Mouse (Mus musculus): ENCODE results near the gene Cdc42ep4. TPM values are rescaled to one million over a fixed set of nuclear protein-coding genes. Genes with fewer than 3 reads are reported as not detected.
A peak's percentile ranks its signal among the peaks of the same experiment; 100 is the strongest.

Gene Cdc42ep4
- polyA plus RNA-seq, 1 experiment from 2014 or later: 86.2 TPM

- Histone ChIP-seq H3K4me3 (replicated peaks) (peak overlapping the region; percentile 19; the same call in 1 of the 2 replicates), H3K4me1 (peaks cover 40% of the 10 kb centered on the region), H3K27ac (replicated peaks) (peak overlapping the region; percentile 29; the same call in 1 of the 2 replicates), H3K27me3 (no peaks in the 10 kb centered on the region), H3K9me3 (replicated peaks) (no peaks in the 10 kb centered on the region), H3K36me3 (peaks cover 23% of the 10 kb centered on the region), H3K4me2 (replicated peaks) (peak overlapping the region; percentile 78), H3K9ac (no peak overlapping the region)
- 52% methylated on average over 16 of the region's 16 CpGs for WGBS
- no peak for ATAC-seq (ENCODE audit: insufficient number of reproducible peaks, low FRiP score, low TSS enrichment, low read depth)
Observed at GRCm38 (mm10) chr11:113747056-113747455, 4.6 kb downstream of the Cdc42ep4 start.

GRCm38 (mm10) chr11:113745961-113746360 is 5.7 kb downstream of the Cdc42ep4 start:
- H3K9me3 ChIP-seq (replicated peaks): no peaks in the 10 kb centered on the region
- H3K27ac ChIP-seq (replicated peaks): no peak overlapping the region
- H3K27me3 ChIP-seq: no peaks in the 10 kb centered on the region
- H3K4me3 ChIP-seq (replicated peaks): no peak overlapping the region
- no peak overlapping the region for H3K4me2 ChIP-seq (replicated peaks)
- 64% methylated on average over 4 of the region's 4 CpGs for WGBS
- H3K36me3 ChIP-seq: peaks cover 26% of the 10 kb centered on the region
- H3K9ac ChIP-seq: no peak overlapping the region
- H3K4me1 ChIP-seq: peaks cover 37% of the 10 kb centered on the region
- no peak for ATAC-seq (ENCODE audit: insufficient number of reproducible peaks, low FRiP score, low TSS enrichment, low read depth)

GRCm38 (mm10) chr11:113742998-113743397 is 8.7 kb downstream of the Cdc42ep4 start:
- no peaks in the 10 kb centered on the region for H3K9me3 ChIP-seq (replicated peaks)
- no peak overlapping the region for H3K27ac ChIP-seq (replicated peaks)
- H3K4me1 ChIP-seq: peaks cover 41% of the 10 kb centered on the region
- ATAC-seq (ENCODE audit: insufficient number of reproducible peaks, low FRiP score, low TSS enrichment, low read depth): no peak
- H3K27me3 ChIP-seq: no peaks in the 10 kb centered on the region
- no peak overlapping the region for H3K9ac ChIP-seq
- no peak overlapping the region for H3K4me3 ChIP-seq (replicated peaks)
- H3K4me2 ChIP-seq (replicated peaks): no peak overlapping the region
- H3K36me3 ChIP-seq: peaks cover 30% of the 10 kb centered on the region
- 89% methylated on average over 1 of the region's 1 CpGs for WGBS

GRCm38 (mm10) chr11:113740100-113740499 is 11.6 kb downstream of the Cdc42ep4 start:
- H3K9me3 ChIP-seq (replicated peaks): no peaks in the 10 kb centered on the region
- peaks cover 48% of the 10 kb centered on the region for H3K4me1 ChIP-seq
- H3K4me2 ChIP-seq (replicated peaks): no peak overlapping the region
- no peaks in the 10 kb centered on the region for H3K27me3 ChIP-seq
- H3K9ac ChIP-seq: no peak overlapping the region
- 66% methylated on average over 7 of the region's 7 CpGs for WGBS
- H3K36me3 ChIP-seq: peaks cover 31% of the 10 kb centered on the region
- H3K4me3 ChIP-seq (replicated peaks): no peak overlapping the region
- H3K27ac ChIP-seq (replicated peaks): no peak overlapping the region; the same call in 1 of the 2 replicates
- no peak for ATAC-seq (ENCODE audit: insufficient number of reproducible peaks, low FRiP score, low TSS enrichment, low read depth)

GRCm38 (mm10) chr11:113739213-113739612 is 12.5 kb downstream of the Cdc42ep4 start:
- Histone ChIP-seq H3K9me3 (replicated peaks) (no peaks in the 10 kb centered on the region), H3K4me1 (peaks cover 57% of the 10 kb centered on the region), H3K27ac (replicated peaks) (no peak overlapping the region), H3K9ac (no peak overlapping the region), H3K4me2 (replicated peaks) (no peak overlapping the region), H3K36me3 (peaks cover 28% of the 10 kb centered on the region), H3K27me3 (no peaks in the 10 kb centered on the region), H3K4me3 (replicated peaks) (no peak overlapping the region)
- WGBS: 68% methylated on average over 8 of the region's 8 CpGs
- peak; percentile 4; the same call in 1 of the 2 replicates for ATAC-seq (ENCODE audit: insufficient number of reproducible peaks, low FRiP score, low TSS enrichment, low read depth)

GRCm38 (mm10) chr11:113737912-113738311 is 13.8 kb downstream of the Cdc42ep4 start:
- Histone ChIP-seq H3K4me2 (replicated peaks) (no peak overlapping the region), H3K36me3 (peaks cover 19% of the 10 kb centered on the region; the same call in 1 of the 2 replicates), H3K9me3 (replicated peaks) (no peaks in the 10 kb centered on the region), H3K27ac (replicated peaks) (no peak overlapping the region), H3K9ac (no peak overlapping the region), H3K4me1 (peaks cover 70% of the 10 kb centered on the region), H3K27me3 (no peaks in the 10 kb centered on the region), H3K4me3 (replicated peaks) (no peak overlapping the region)
- WGBS: 70% methylated on average over 8 of the region's 8 CpGs
- no peak for ATAC-seq (ENCODE audit: insufficient number of reproducible peaks, low FRiP score, low TSS enrichment, low read depth)

GRCm38 (mm10) chr11:113737553-113737854 is 14.2 kb downstream of the Cdc42ep4 start:
- Histone ChIP-seq H3K4me1 (peaks cover 74% of the 10 kb centered on the region), H3K36me3 (peaks cover 15% of the 10 kb centered on the region; the same call in 1 of the 2 replicates)

GRCm38 (mm10) chr11:113736848-113737552 is 14.7 kb downstream of the Cdc42ep4 start:
- ATAC-seq (ENCODE audit: insufficient number of reproducible peaks, low FRiP score, low TSS enrichment, low read depth): no peak
- Histone ChIP-seq H3K4me3 (replicated peaks) (no peak overlapping the region), H3K27me3 (no peaks in the 10 kb centered on the region), H3K9me3 (replicated peaks) (no peaks in the 10 kb centered on the region), H3K4me1 (peaks cover 79% of the 10 kb centered on the region), H3K36me3 (peaks cover 11% of the 10 kb centered on the region; the same call in 1 of the 2 replicates), H3K9ac (no peak overlapping the region), H3K27ac (replicated peaks) (no peak overlapping the region), H3K4me2 (replicated peaks) (no peak overlapping the region)
- 59% methylated on average over 11 of the region's 11 CpGs for whole genome bisulfite sequencing

More at GRCm38 (mm10) chr11:113737553-113737854, 14.2 kb downstream of the Cdc42ep4 start:
- no peaks in the 10 kb centered on the region for H3K9me3 ChIP-seq (replicated peaks)
- H3K9ac ChIP-seq: no peak overlapping the region
- H3K27me3 ChIP-seq: no peaks in the 10 kb centered on the region
- H3K27ac ChIP-seq (replicated peaks): no peak overlapping the region
- no peak overlapping the region for H3K4me3 ChIP-seq (replicated peaks)
- 75% methylated on average over 3 of the region's 3 CpGs for WGBS
- ATAC-seq (ENCODE audit: insufficient number of reproducible peaks, low FRiP score, low TSS enrichment, low read depth): no peak
- no peak overlapping the region for H3K4me2 ChIP-seq (replicated peaks)

- Histone ChIP-seq H3K27ac (replicated peaks) (no peak overlapping the region), H3K9ac (no peak overlapping the region), H3K36me3 (0 out of 2 replicates have a peak, but pooled peaks cover 3% of the 10 kb centered on the region), H3K9me3 (replicated peaks) (no peaks in the 10 kb centered on the region), H3K4me2 (replicated peaks) (no peak overlapping the region), H3K4me3 (replicated peaks) (no peak overlapping the region), H3K27me3 (no peaks in the 10 kb centered on the region), H3K4me1 (peaks cover 94% of the 10 kb centered on the region)
- no peak for ATAC-seq (ENCODE audit: insufficient number of reproducible peaks, low FRiP score, low TSS enrichment, low read depth)
- WGBS: 51% methylated on average over 6 of the region's 6 CpGs
Observed at GRCm38 (mm10) chr11:113735151-113735550, 16.5 kb downstream of the Cdc42ep4 start.

GRCm38 (mm10) chr11:113733631-113734364 is 17.9 kb downstream of the Cdc42ep4 start:
- H3K4me3 ChIP-seq (replicated peaks): no peak overlapping the region
- no peak overlapping the region for H3K4me2 ChIP-seq (replicated peaks)
- peaks cover 10% of the 10 kb centered on the region for H3K36me3 ChIP-seq
- 57% methylated on average over 6 of the region's 6 CpGs for WGBS
- peaks cover 94% of the 10 kb centered on the region for H3K4me1 ChIP-seq
- H3K27ac ChIP-seq (replicated peaks): peak overlapping the region; percentile 69
- no peak overlapping the region for H3K9ac ChIP-seq
- no peaks in the 10 kb centered on the region for H3K27me3 ChIP-seq
- ATAC-seq (ENCODE audit: insufficient number of reproducible peaks, low FRiP score, low TSS enrichment, low read depth): no peak
- H3K9me3 ChIP-seq (replicated peaks): no peaks in the 10 kb centered on the region

GRCm38 (mm10) chr11:113731945-113732612 is 19.6 kb downstream of the Cdc42ep4 start:
- Histone ChIP-seq H3K4me1 (peaks cover 94% of the 10 kb centered on the region), H3K4me2 (replicated peaks) (no peak overlapping the region), H3K27me3 (no peaks in the 10 kb centered on the region), H3K9ac (no peak overlapping the region), H3K4me3 (replicated peaks) (no peak overlapping the region), H3K27ac (replicated peaks) (no peak overlapping the region), H3K9me3 (replicated peaks) (no peaks in the 10 kb centered on the region), H3K36me3 (peaks cover 24% of the 10 kb centered on the region)
- 89% methylated on average over 10 of the region's 10 CpGs for WGBS
- ATAC-seq (ENCODE audit: insufficient number of reproducible peaks, low FRiP score, low TSS enrichment, low read depth): no peak
